Mouse (Mus musculus) heart, embryonic 13.5 days (tissue): Measurements from ENCODE around the gene Rfx7. TPM values are rescaled to one million over a fixed set of nuclear protein-coding genes. Genes with fewer than 3 reads are reported as not detected.
"Not testable (repeated sequence)": the region's sequence is repeated elsewhere in the genome, so short reads cannot be mapped to it uniquely, and the experiment has no call there.

Experiments
- ATAC-seq: fragments of 200-750 bp; cut with Nextera tagmentation; 2 replicates; pipeline ENCODE4 v1.8.0; 2017; ENCODE audit warnings: moderate TSS enrichment; ENCODE audit not compliant: insufficient number of reproducible peaks, low FRiP score, low TSS enrichment; ENCODE audit errors: extremely low read depth
- H3K27ac ChIP-seq: fragments of 300-500 bp; sonication (generic); replicated peaks from 2 replicates; pipeline ENCODE4 v1.5.1; 2015; ENCODE audit warnings: moderate library complexity, mild to moderate bottlenecking, inconsistent platforms
- H3K27me3 ChIP-seq: fragments of 300-500 bp; sonication (generic); replicated peaks from 2 replicates; pipeline ENCODE4 v1.6.1; 2015; ENCODE audit warnings: mild to moderate bottlenecking, inconsistent platforms
- H3K36me3 ChIP-seq: fragments of 300-500 bp; sonication (generic); 2 replicates; pipeline ENCODE4 v1.6.1; 2015; ENCODE audit warnings: mild to moderate bottlenecking, inconsistent platforms
- H3K4me1 ChIP-seq: fragments of 300-500 bp; sonication (generic); 2 replicates; pipeline ENCODE4 v1.6.1; 2015; ENCODE audit warnings: inconsistent platforms
- H3K4me2 ChIP-seq: fragments of 300-500 bp; sonication (generic); 2 replicates; pipeline ENCODE4 v1.6.1; 2015; ENCODE audit warnings: inconsistent platforms, mild to moderate bottlenecking, moderate library complexity
- H3K4me3 ChIP-seq: fragments of 300-500 bp; sonication (generic); 2 replicates; pipeline ENCODE4 v1.5.1; 2015; ENCODE audit warnings: moderate library complexity, mild to moderate bottlenecking, inconsistent platforms
- H3K9ac ChIP-seq: fragments of 300-500 bp; sonication (generic); 2 replicates; pipeline ENCODE4 v1.6.1; 2015; ENCODE audit warnings: inconsistent platforms, mild to moderate bottlenecking, moderate library complexity
- H3K9me3 ChIP-seq: fragments of 300-500 bp; sonication (generic); 2 replicates; pipeline ENCODE4 v1.6.1; 2016; ENCODE audit warnings: inconsistent platforms
- WGBS: fragments of 180-500 bp; shearing (Covaris S2); methylation state at CpG from one replicate; pipeline ENCODE4 v1.1.7; 2015; ENCODE audit warnings: mixed read lengths; 5-methylcytosine and 5-hydroxymethylcytosine counted together
- polyA plus RNA-seq: library from polyadenylated mRNA; unstranded; fragments of >200 nt; fragmentation: Nextera tagmentation; extraction: Ambion mirVana; gene quantifications from 2 replicates; pipeline ENCODE4 v1.2.1, GENCODE M21; 2015

Gene Rfx7
- polyA plus RNA-seq, 1 experiment from 2014 or later: 6.1 TPM

- ATAC-seq: no peak
- Histone ChIP-seq H3K27me3 (no peaks in the 10 kb centered on the region), H3K4me3 (peak overlapping the region; percentile 46), H3K27ac (peak overlapping the region; percentile 98), H3K36me3 (no peaks in the 10 kb centered on the region), H3K4me1 (peaks cover 44% of the 10 kb centered on the region), H3K9ac (peak overlapping the region; percentile 83), H3K4me2 (peak overlapping the region; percentile 75), H3K9me3 (no peaks in the 10 kb centered on the region)
- WGBS: 49% methylated on average over 6 of the region's 6 CpGs
Measured at GRCm38 (mm10) chr9:72641093-72641680, 109.1 kb downstream of the Rfx7 start.

- not testable (repeated sequence) for H3K27ac ChIP-seq, ATAC-seq, H3K27me3 ChIP-seq, H3K4me3 ChIP-seq, H3K9me3 ChIP-seq, H3K9ac ChIP-seq, H3K4me2 ChIP-seq, H3K36me3 ChIP-seq
- peaks cover 44% of the 10 kb centered on the region for H3K4me1 ChIP-seq
- whole genome bisulfite sequencing: 95% methylated on average over 4 of the region's 4 CpGs
Measured at GRCm38 (mm10) chr9:72642756-72643447, 110.9 kb downstream of the Rfx7 start.

DNA sequence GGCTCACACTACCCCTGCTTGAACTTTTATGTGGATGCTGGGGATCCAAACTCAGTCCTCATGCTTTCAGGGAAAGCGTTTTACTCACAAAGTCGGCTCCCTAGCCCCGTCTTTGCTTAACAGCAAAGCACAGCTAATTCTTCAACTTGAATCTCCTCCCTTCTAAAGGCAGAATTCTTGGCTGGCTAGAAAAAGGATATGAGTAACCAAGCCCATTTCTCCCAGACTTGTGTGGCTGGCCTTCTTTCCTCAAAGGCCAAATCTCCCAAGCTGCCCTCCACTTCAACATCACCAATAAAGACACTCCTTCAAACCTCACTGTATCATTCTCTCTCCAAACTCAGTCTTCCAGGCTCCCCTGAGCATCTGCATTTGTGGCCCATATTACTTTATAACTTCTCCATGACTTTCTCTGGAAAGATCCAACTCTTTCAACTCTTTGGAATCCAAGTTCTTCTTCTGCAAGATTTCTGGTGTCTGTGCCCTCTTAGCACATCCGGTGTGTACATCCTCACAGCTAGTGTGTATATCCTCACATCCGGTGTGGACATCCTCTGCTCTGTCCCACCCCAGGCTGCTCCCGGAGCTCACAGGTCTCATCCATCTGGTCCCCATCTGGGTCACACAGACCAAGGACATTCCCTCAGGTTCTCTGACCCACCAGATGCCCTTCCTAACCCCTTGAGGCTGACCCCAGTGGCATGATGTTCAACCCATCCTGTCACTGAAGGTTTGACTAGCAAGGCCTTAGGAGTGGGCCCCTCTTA, 111.8 kb downstream of the Rfx7 start:
- no peak overlapping the region for H3K4me3 ChIP-seq
- WGBS: 86% methylated on average over 6 of the region's 6 CpGs

GRCm38 (mm10) chr9:72644418-72645110, 112.5 kb downstream of the Rfx7 start:
- H3K4me1 ChIP-seq: peaks cover 34% of the 10 kb centered on the region
- H3K27me3 ChIP-seq: no peaks in the 10 kb centered on the region
- no peak overlapping the region for H3K9ac ChIP-seq
- no peak for ATAC-seq
- no peak overlapping the region for H3K4me2 ChIP-seq
- H3K27ac ChIP-seq: peak overlapping the region; percentile 69
- no peaks in the 10 kb centered on the region for H3K9me3 ChIP-seq
- no peaks in the 10 kb centered on the region for H3K36me3 ChIP-seq
- 59% methylated on average over 6 of the region's 6 CpGs for WGBS
- no peak overlapping the region for H3K4me3 ChIP-seq

More for the DNA sequence above, 111.8 kb downstream of the Rfx7 start:
- Histone ChIP-seq H3K4me1 (peaks cover 41% of the 10 kb centered on the region), H3K9me3 (no peaks in the 10 kb centered on the region), H3K36me3 (no peaks in the 10 kb centered on the region), H3K9ac (no peak overlapping the region), H3K4me2 (no peak overlapping the region), H3K27ac (peak overlapping the region; percentile 69), H3K27me3 (no peaks in the 10 kb centered on the region)
- no peak for ATAC-seq

DNA sequence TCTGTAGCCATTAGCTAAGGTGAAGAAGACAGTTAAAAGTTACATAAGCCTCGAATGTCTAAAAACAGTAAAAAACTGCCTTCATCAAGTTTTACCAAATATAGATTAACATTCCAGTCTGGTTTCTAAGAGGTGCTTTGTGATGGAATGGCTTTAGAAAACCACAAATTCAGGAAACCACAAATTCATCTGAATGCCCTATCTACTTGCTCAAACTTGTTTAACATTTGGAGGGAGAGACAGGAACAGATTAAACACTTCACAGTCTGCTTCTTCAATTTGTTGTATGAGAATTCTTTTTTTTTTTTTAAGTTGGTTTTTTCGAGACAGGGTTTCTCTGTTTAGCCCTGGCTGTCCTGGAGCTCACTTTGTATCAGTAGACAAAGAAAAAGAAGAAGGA, 117.7 kb downstream of the Rfx7 start:
- no peak overlapping the region for H3K9ac ChIP-seq

GRCm38 (mm10) chr9:72652961-72653360, 120.9 kb downstream of the Rfx7 start:
- 29% methylated on average over 8 of the region's 8 CpGs for WGBS
- H3K36me3 ChIP-seq: no peaks in the 10 kb centered on the region
- H3K4me1 ChIP-seq: peaks cover 45% of the 10 kb centered on the region
- no peaks in the 10 kb centered on the region for H3K9me3 ChIP-seq
- H3K27me3 ChIP-seq: no peaks in the 10 kb centered on the region
- peak overlapping the region; percentile 69 for H3K9ac ChIP-seq
- no peak for ATAC-seq
- peak overlapping the region; percentile 14; the same call in 1 of the 2 replicates for H3K4me3 ChIP-seq
- peak overlapping the region; percentile 52 for H3K4me2 ChIP-seq
- H3K27ac ChIP-seq: peak overlapping the region; percentile 81

More for the DNA sequence above, 117.7 kb downstream of the Rfx7 start:
- Histone ChIP-seq H3K27me3 (no peaks in the 10 kb centered on the region), H3K4me3 (no peak overlapping the region), H3K4me1 (peaks cover 21% of the 10 kb centered on the region), H3K9me3 (no peaks in the 10 kb centered on the region), H3K27ac (no peak overlapping the region), H3K36me3 (no peaks in the 10 kb centered on the region), H3K4me2 (no peak overlapping the region)
- WGBS: 41% methylated on average over 2 of the region's 2 CpGs
- no peak for ATAC-seq

GRCm38 (mm10) chr9:72653533-72653932, 121.5 kb downstream of the Rfx7 start:
- H3K4me2 ChIP-seq: peak overlapping the region; percentile 52
- no peaks in the 10 kb centered on the region for H3K9me3 ChIP-seq
- H3K27ac ChIP-seq: peak overlapping the region; percentile 81
- no peaks in the 10 kb centered on the region for H3K36me3 ChIP-seq
- no peak for ATAC-seq
- H3K9ac ChIP-seq: peak overlapping the region; percentile 54
- no peak overlapping the region for H3K4me3 ChIP-seq
- no peaks in the 10 kb centered on the region for H3K27me3 ChIP-seq
- peaks cover 45% of the 10 kb centered on the region for H3K4me1 ChIP-seq
- WGBS: 58% methylated on average over 4 of the region's 4 CpGs

DNA sequence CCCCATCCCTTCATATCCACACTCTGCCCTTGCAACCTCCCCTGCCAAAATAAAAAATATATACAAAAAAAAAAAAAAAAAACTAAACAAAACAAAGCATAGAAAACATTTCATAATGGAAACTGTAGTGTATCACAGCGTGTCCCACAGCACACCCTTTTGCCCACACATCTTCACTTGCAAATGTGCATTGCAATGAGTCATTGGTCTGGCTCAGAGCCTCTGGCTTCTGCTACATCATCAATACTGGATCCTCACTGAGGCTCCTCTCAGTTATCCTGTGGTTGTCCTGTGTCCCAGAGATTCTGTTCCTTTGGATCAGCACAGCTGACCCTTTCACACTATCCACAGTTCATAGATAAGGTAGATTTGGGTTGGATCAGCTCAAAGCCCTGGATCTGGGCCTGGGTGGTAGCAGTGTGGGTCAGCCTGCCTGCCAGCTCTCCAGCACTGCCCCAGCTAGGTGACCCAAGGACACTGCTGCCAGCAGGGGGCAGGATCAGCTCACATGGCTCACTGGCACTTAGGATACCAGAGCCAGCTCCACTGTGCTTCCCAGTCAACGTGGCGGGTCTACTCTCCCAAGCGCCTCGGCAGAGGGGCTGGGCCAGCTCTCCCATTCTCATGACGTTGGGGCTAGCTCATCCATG, 122.7 kb downstream of the Rfx7 start:
- Histone ChIP-seq H3K27ac (0 out of 2 replicates have a peak overlapping the region, but pooled peaks have one; percentile 17), H3K4me2 (no peak overlapping the region), H3K4me1 (peaks cover 45% of the 10 kb centered on the region), H3K9me3 (no peaks in the 10 kb centered on the region), H3K4me3 (no peak overlapping the region), H3K9ac (no peak overlapping the region), H3K36me3 (no peaks in the 10 kb centered on the region), H3K27me3 (no peaks in the 10 kb centered on the region)
- 0 out of 2 replicates have a peak, but pooled peaks have one; percentile 61 for ATAC-seq
- WGBS: 49% methylated on average over 6 of the region's 6 CpGs

DNA sequence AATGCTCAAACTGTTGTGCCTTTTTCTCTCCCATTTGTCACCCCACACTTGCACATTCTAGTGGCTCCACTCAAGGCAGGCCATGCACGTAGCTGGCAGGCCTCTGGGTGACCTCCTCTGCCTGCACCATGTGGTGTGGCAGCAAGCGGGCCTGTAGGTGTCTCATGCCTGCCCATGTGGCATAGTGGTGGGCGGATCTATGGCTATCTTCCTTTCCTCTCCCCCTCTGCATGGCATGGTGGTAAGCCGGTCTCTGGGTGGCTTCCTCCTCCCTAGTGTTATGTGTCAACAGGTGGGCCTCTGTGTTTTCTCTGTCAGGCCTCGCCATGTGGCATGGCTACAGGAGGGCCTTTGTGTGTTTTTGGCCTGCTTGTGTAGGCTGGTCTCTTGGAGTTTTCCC, 123.6 kb downstream of the Rfx7 start:
- Histone ChIP-seq H3K4me3 (no peak overlapping the region), H3K27me3 (no peaks in the 10 kb centered on the region), H3K36me3 (no peaks in the 10 kb centered on the region), H3K9me3 (no peaks in the 10 kb centered on the region), H3K9ac (no peak overlapping the region), H3K4me2 (no peak overlapping the region), H3K4me1 (peaks cover 52% of the 10 kb centered on the region), H3K27ac (0 out of 2 replicates have a peak overlapping the region, but pooled peaks have one; percentile 17)
- ATAC-seq: no peak
- 52% methylated on average over 5 of the region's 5 CpGs for WGBS

DNA sequence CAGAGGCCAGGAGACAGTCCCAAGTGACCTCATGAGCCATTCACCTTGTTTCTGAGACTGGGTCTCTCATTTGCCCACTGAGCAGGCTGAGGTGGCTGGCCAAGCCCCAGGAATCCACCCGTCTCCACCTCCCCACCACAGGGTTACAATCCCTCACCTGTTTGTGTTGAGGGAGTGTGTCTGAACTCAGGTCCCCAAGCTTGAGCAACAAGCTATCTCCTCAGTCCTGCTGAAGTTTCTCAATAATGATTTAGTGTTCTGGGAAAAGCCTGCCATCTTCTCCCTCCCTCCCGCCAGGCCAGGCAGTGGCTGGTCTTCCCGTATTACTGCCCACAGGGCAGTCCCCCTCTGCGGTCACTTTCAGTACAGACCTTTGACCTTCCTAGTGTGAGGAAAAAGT, 124.5 kb downstream of the Rfx7 start:
- Histone ChIP-seq H3K9ac (no peak overlapping the region), H3K9me3 (no peaks in the 10 kb centered on the region), H3K4me1 (peaks cover 57% of the 10 kb centered on the region), H3K36me3 (no peaks in the 10 kb centered on the region), H3K4me3 (no peak overlapping the region), H3K27ac (peak overlapping the region; percentile 55), H3K27me3 (no peaks in the 10 kb centered on the region), H3K4me2 (no peak overlapping the region)
- no peak for ATAC-seq
- 70% methylated on average over 4 of the region's 4 CpGs for WGBS
